ENCODE assay signal across 8 mouse cellular contexts in genomic region chr19:6305517-6306115, GRCm38 (mm10). TPM values are rescaled to one million over a fixed set of nuclear protein-coding genes. Genes with fewer than 3 reads are reported as not detected.
DNase-seq lines count a peak whose midpoint lies in the region; ATAC-seq and TF ChIP-seq lines count a peak whose summit lies in the region.

No protein-coding gene starts in this region.

- no peaks in the 10 kb centered on the region for H3K79me2 ChIP-seq in liver, adult 2 months (ENCODE audit: control insufficient read depth, insufficient read depth, low read length)
- H3K79me2 ChIP-seq in myocyte (ENCODE audit: control insufficient read depth, insufficient read depth): no peaks in the 10 kb centered on the region

- peaks cover 13% of the 10 kb centered on the region for H3K4me1 ChIP-seq in liver, adult 2 months (ENCODE audit: control insufficient read depth, insufficient read depth, low read length)
- peaks cover 53% of the 10 kb centered on the region for H3K4me1 ChIP-seq in forebrain, embryonic 10.5 days
- H3K4me1 ChIP-seq in intestine, embryonic 15.5 days (replicated peaks): peaks cover 11% of the 10 kb centered on the region; the same call in 1 of the 2 replicates

- ATAC-seq in intestine, embryonic 15.5 days: no peak

- H3K9me3 ChIP-seq in forebrain, embryonic 10.5 days: no peaks in the 10 kb centered on the region
- H3K9me3 ChIP-seq in intestine, embryonic 15.5 days: no peaks in the 10 kb centered on the region

- H3K27me3 ChIP-seq in liver, adult 2 months (ENCODE audit: control insufficient read depth, insufficient read depth, low read length): no peaks in the 10 kb centered on the region
- no peaks in the 10 kb centered on the region for H3K27me3 ChIP-seq in forebrain, embryonic 10.5 days (ENCODE audit: poor library complexity, severe bottlenecking)
- H3K27me3 ChIP-seq in intestine, embryonic 15.5 days (replicated peaks): no peaks in the 10 kb centered on the region
- H3K27me3 ChIP-seq in myocyte (ENCODE audit: control insufficient read depth, insufficient read depth, insufficient read length): no peaks in the 10 kb centered on the region

- TF ChIP-seq POLR2A in liver, adult 2 months (IDR thresholded peaks at IDR 0.05; ENCODE audit: extremely low read depth, insufficient read depth, low read length): no peak
- no peak for TF ChIP-seq POLR2A in myocyte (IDR thresholded peaks at IDR 0.05; ENCODE audit: insufficient read length, low read depth)

- TF ChIP-seq CTCF in liver, adult 2 months (IDR thresholded peaks at IDR 0.05; ENCODE audit: low read depth, low read length): no peak

- H3K9ac ChIP-seq in liver, adult 2 months (ENCODE audit: low read depth, low read length): 0 out of 2 replicates have a peak overlapping the region, but pooled peaks have one; percentile 7
- H3K9ac ChIP-seq in intestine, embryonic 15.5 days: peak overlapping the region; percentile 70; the same call in 1 of the 2 replicates

- no peak overlapping the region for H3K27ac ChIP-seq in liver, adult 2 months (replicated peaks; ENCODE audit: insufficient read depth, low read depth, low read length)
- H3K27ac ChIP-seq in forebrain, embryonic 10.5 days: peak overlapping the region; percentile 90
- H3K27ac ChIP-seq in intestine, embryonic 15.5 days: peak overlapping the region; percentile 52; the same call in 1 of the 2 replicates

- no peak overlapping the region for H3ac ChIP-seq in myocyte (ENCODE audit: control insufficient read depth, insufficient read length)

- H3K36me3 ChIP-seq in liver, adult 2 months (ENCODE audit: control insufficient read depth, insufficient read depth, low read length): no peaks in the 10 kb centered on the region
- peaks cover 9% of the 10 kb centered on the region for H3K36me3 ChIP-seq in forebrain, embryonic 10.5 days (replicated peaks)
- no peaks in the 10 kb centered on the region for H3K36me3 ChIP-seq in intestine, embryonic 15.5 days
- H3K36me3 ChIP-seq in myocyte (ENCODE audit: control insufficient read depth, insufficient read depth): no peaks in the 10 kb centered on the region

- no peak for DNase-seq in liver, adult 2 months (ENCODE audit: extremely low read depth, low read depth, low spot score)
- no peak for DNase-seq in liver
- no peak for DNase-seq in forebrain, embryonic 10.5 days (ENCODE audit: extremely low spot score, low spot score)
- DNase-seq in MN1 (ENCODE audit: low spot score): no peak
- no peak for DNase-seq in cerebellum, postnatal 36 days
- no peak for DNase-seq in thymus, postnatal 36 days

- H3K4me2 ChIP-seq in intestine, embryonic 15.5 days (replicated peaks): peak overlapping the region; percentile 66
- H3K4me2 ChIP-seq in myocyte (ENCODE audit: low read depth): peak overlapping the region; percentile 57

- H3K4me3 ChIP-seq in liver, adult 2 months (ENCODE audit: insufficient read depth, low read depth, low read length): peak overlapping the region; percentile 66; the same call in 1 of the 2 replicates
- peak overlapping the region; percentile 81 for H3K4me3 ChIP-seq in forebrain, embryonic 10.5 days
- peak overlapping the region; percentile 70 for H3K4me3 ChIP-seq in intestine, embryonic 15.5 days (replicated peaks)
- H3K4me3 ChIP-seq in myocyte: peak overlapping the region; percentile 19

- WGBS in liver, adult 2 months: 55% methylated on average over 8 of the region's 8 CpGs
- 56% methylated on average over 8 of the region's 8 CpGs for whole genome bisulfite sequencing in forebrain, embryonic 10.5 days
- 57% methylated on average over 8 of the region's 8 CpGs for WGBS in intestine, embryonic 15.5 days

TF ChIP-seq in myocyte, 11 proteins besides CTCF, POLR2A, EP300 and RAD21:
- no peak for TF ChIP-seq TCF12 (IDR thresholded peaks at IDR 0.05; ENCODE audit: insufficient read depth, poor library complexity, severe bottlenecking)
- TF ChIP-seq MYOD1 (IDR thresholded peaks at IDR 0.05; ENCODE audit: control insufficient read depth in 1 of 3, insufficient read length in 2 of 3, low read depth in 2 of 3): no peak
- no peak for TF ChIP-seq MYOG (IDR thresholded peaks at IDR 0.05; ENCODE audit: control insufficient read depth in 1 of 3, insufficient read depth in 1 of 3, insufficient read length in 2 of 3, low read depth in 2 of 3)
- TF ChIP-seq MAX (IDR thresholded peaks at IDR 0.05; ENCODE audit: low read depth): no peak

RNA-seq across cellular contexts. Expression of gene Cdc42bpg, which starts 0.6 kb away (rescaled TPM):
- 3.1 and 4.6 TPM in 2 replicates for total RNA-seq in liver, adult 2 months (2014; rRNA removed)
- 6.7 and 7.3 TPM in 2 replicates for polyA plus RNA-seq in liver, adult 2 months (2012; rRNA removed)
- polyA plus RNA-seq in forebrain, embryonic 10.5 days (2016; fragmentation: Nextera tagmentation; extraction: Ambion mirVana): 0.23 and 0.24 TPM in 2 replicates
- polyA plus RNA-seq in intestine, embryonic 15.5 days (2015; fragmentation: Nextera tagmentation; extraction: Ambion mirVana): 1.0 and 1.4 TPM in 2 replicates
- polyA plus RNA-seq in myocyte (2012; fragmentation: generic; extraction: Trizol): 10.0 TPM

RNA-seq across cellular contexts. Expression of gene Ehd1, which starts 29.1 kb away (rescaled TPM):
- 25.3 and 29.7 TPM in 2 replicates for total RNA-seq in liver, adult 2 months (2014; rRNA removed)
- polyA plus RNA-seq in liver, adult 2 months (2012; rRNA removed): 140 and 154 TPM in 2 replicates
- polyA plus RNA-seq in forebrain, embryonic 10.5 days (2016; fragmentation: Nextera tagmentation; extraction: Ambion mirVana): 76.8 and 82.1 TPM in 2 replicates
- polyA plus RNA-seq in intestine, embryonic 15.5 days (2015; fragmentation: Nextera tagmentation; extraction: Ambion mirVana): 88.8 and 115 TPM in 2 replicates
- polyA plus RNA-seq in myocyte (2012; fragmentation: generic; extraction: Trizol): 433 TPM

RNA-seq across cellular contexts. Expression of gene Men1, which starts 29.2 kb away (rescaled TPM):
- total RNA-seq in liver, adult 2 months (2014; rRNA removed): 9.3 and 10.1 TPM in 2 replicates
- 26.6 and 29.4 TPM in 2 replicates for polyA plus RNA-seq in liver, adult 2 months (2012; rRNA removed)
- 115 and 130 TPM in 2 replicates for polyA plus RNA-seq in forebrain, embryonic 10.5 days (2016; fragmentation: Nextera tagmentation; extraction: Ambion mirVana)
- polyA plus RNA-seq in intestine, embryonic 15.5 days (2015; fragmentation: Nextera tagmentation; extraction: Ambion mirVana): 68.8 and 71.9 TPM in 2 replicates
- polyA plus RNA-seq in myocyte (2012; fragmentation: generic; extraction: Trizol): 37.2 TPM

RNA-seq across cellular contexts. Expression of gene Map4k2, which starts 35.3 kb away (rescaled TPM):
- 12.8 and 17.1 TPM in 2 replicates for total RNA-seq in liver, adult 2 months (2014; rRNA removed)
- polyA plus RNA-seq in liver, adult 2 months (2012; rRNA removed): 33.0 and 39.1 TPM in 2 replicates
- polyA plus RNA-seq in forebrain, embryonic 10.5 days (2016; fragmentation: Nextera tagmentation; extraction: Ambion mirVana): 12.6 and 14.5 TPM in 2 replicates
- polyA plus RNA-seq in intestine, embryonic 15.5 days (2015; fragmentation: Nextera tagmentation; extraction: Ambion mirVana): 8.8 and 11.0 TPM in 2 replicates
- polyA plus RNA-seq in myocyte (2012; fragmentation: generic; extraction: Trizol): 10.0 TPM

RNA-seq across cellular contexts. Expression of gene Sf1, which starts 57.9 kb away (rescaled TPM):
- total RNA-seq in liver, adult 2 months (2014; rRNA removed): 28.5 and 34.8 TPM in 2 replicates
- polyA plus RNA-seq in liver, adult 2 months (2012; rRNA removed): 45.7 and 62.8 TPM in 2 replicates
- polyA plus RNA-seq in forebrain, embryonic 10.5 days (2016; fragmentation: Nextera tagmentation; extraction: Ambion mirVana): 201 TPM in 2 replicates
- 118 and 129 TPM in 2 replicates for polyA plus RNA-seq in intestine, embryonic 15.5 days (2015; fragmentation: Nextera tagmentation; extraction: Ambion mirVana)
- polyA plus RNA-seq in myocyte (2012; fragmentation: generic; extraction: Trizol): 131 TPM

Comparison
In these comparisons a context has a peak if more than half of its experiments do, and no peak if none do; other contexts are left out.
1. H3K4me3 ChIP-seq: peak in every context shown above with its lines; median percentile 81 in forebrain, embryonic 10.5 days; 70 in intestine, embryonic 15.5 days; 66 in liver, adult 2 months; 19 in myocyte.